Mouse (Mus musculus) stomach, embryonic 15.5 days (tissue): Measurements from ENCODE around the gene Ano3. TPM values are rescaled to one million over a fixed set of nuclear protein-coding genes. Genes with fewer than 3 reads are reported as not detected.
"Not testable (repeated sequence)": the region's sequence is repeated elsewhere in the genome, so short reads cannot be mapped to it uniquely, and the experiment has no call there.

Experiments used
- ATAC-seq: fragments of 200-750 bp; cut with Nextera tagmentation; 2 replicates; pipeline ENCODE4 v1.8.0; 2017; ENCODE audit warnings: low read depth, moderate number of reproducible peaks, moderate TSS enrichment; ENCODE audit not compliant: insufficient read depth, low FRiP score
- H3K27ac ChIP-seq: fragments of 300-500 bp; sonication (generic); 2 replicates; pipeline ENCODE4 v1.5.1; 2015; ENCODE audit warnings: mild to moderate bottlenecking, inconsistent platforms
- H3K27me3 ChIP-seq: fragments of 300-500 bp; sonication (generic); replicated peaks from 2 replicates; pipeline ENCODE4 v1.6.1; 2015; ENCODE audit warnings: inconsistent platforms
- H3K36me3 ChIP-seq: fragments of 300-500 bp; sonication (generic); 2 replicates; pipeline ENCODE4 v1.6.1; 2015; ENCODE audit warnings: inconsistent platforms
- H3K4me1 ChIP-seq: fragments of 300-500 bp; sonication (generic); 2 replicates; pipeline ENCODE4 v1.6.1; 2015; ENCODE audit warnings: inconsistent platforms
- H3K4me2 ChIP-seq: fragments of 300-500 bp; sonication (generic); 2 replicates; pipeline ENCODE4 v1.6.1; 2015; ENCODE audit warnings: mild to moderate bottlenecking, inconsistent platforms
- H3K4me3 ChIP-seq: fragments of 300-500 bp; sonication (generic); replicated peaks from 2 replicates; pipeline ENCODE4 v1.5.1; 2015; ENCODE audit warnings: inconsistent platforms
- H3K9ac ChIP-seq: fragments of 300-500 bp; sonication (generic); 2 replicates; pipeline ENCODE4 v1.6.1; 2015; ENCODE audit warnings: inconsistent platforms
- H3K9me3 ChIP-seq: fragments of 300-500 bp; sonication (generic); 2 replicates; pipeline ENCODE4 v1.6.1; 2016; ENCODE audit warnings: inconsistent platforms
- WGBS: fragments of 180-500 bp; shearing (Covaris S2); methylation state at CpG from one replicate; pipeline ENCODE4 v1.1.7; 2015; 5-methylcytosine and 5-hydroxymethylcytosine counted together
- polyA plus RNA-seq: library from polyadenylated mRNA; unstranded; fragments of >200 nt; fragmentation: Nextera tagmentation; extraction: Ambion mirVana; gene quantifications from 2 replicates; pipeline ENCODE4 v1.2.1, GENCODE M21; 2015

Gene Ano3
- 0.12 and 0.22 TPM in 2 replicates for polyA plus RNA-seq

GRCm38 (mm10) chr2:110950823-110951222, at the start of gene Ano3:
Gene Ano3, minus strand, starts transcription at chr2:110950923.
- ATAC-seq, H3K36me3 ChIP-seq, H3K27me3 ChIP-seq, H3K4me1 ChIP-seq, H3K27ac ChIP-seq, H3K9me3 ChIP-seq, H3K9ac ChIP-seq: not testable (repeated sequence)
- Histone ChIP-seq H3K4me3 (peak within 1 kb of the TSS; percentile 23), H3K4me2 (peak within 1 kb of the TSS; percentile 52)

- Histone ChIP-seq H3K9ac (no peak overlapping the region), H3K27ac (no peak overlapping the region), H3K4me3 (no peak overlapping the region), H3K4me1 (no peaks in the 10 kb centered on the region), H3K9me3 (no peaks in the 10 kb centered on the region), H3K4me2 (no peak overlapping the region), H3K36me3 (no peaks in the 10 kb centered on the region), H3K27me3 (no peaks in the 10 kb centered on the region)
- ATAC-seq = no peak
- 67% methylated on average over 1 of the region's 1 CpGs for WGBS
Observed at GRCm38 (mm10) chr2:110990071-110990470, 39.3 kb upstream of the Ano3 start.

GRCm38 (mm10) chr2:110989539-110989938, 38.8 kb upstream of the Ano3 start:
- H3K9me3 ChIP-seq = no peaks in the 10 kb centered on the region
- H3K4me1 ChIP-seq = no peaks in the 10 kb centered on the region
- WGBS = 51% methylated on average over 4 of the region's 4 CpGs
- H3K36me3 ChIP-seq = no peaks in the 10 kb centered on the region
- H3K4me3 ChIP-seq = no peak overlapping the region
- no peak for ATAC-seq
- no peaks in the 10 kb centered on the region for H3K27me3 ChIP-seq
- no peak overlapping the region for H3K27ac ChIP-seq
- no peak overlapping the region for H3K4me2 ChIP-seq
- no peak overlapping the region for H3K9ac ChIP-seq

- H3K27me3 ChIP-seq = no peaks in the 10 kb centered on the region
- H3K9me3 ChIP-seq = no peaks in the 10 kb centered on the region
- no peak overlapping the region for H3K9ac ChIP-seq
- no peaks in the 10 kb centered on the region for H3K4me1 ChIP-seq
- no peak overlapping the region for H3K4me2 ChIP-seq
- 84% methylated on average over 2 of the region's 2 CpGs for WGBS
- no peaks in the 10 kb centered on the region for H3K36me3 ChIP-seq
- no peak overlapping the region for H3K27ac ChIP-seq
- no peak for ATAC-seq
- H3K4me3 ChIP-seq = no peak overlapping the region
Observed at GRCm38 (mm10) chr2:110985853-110986271, 35.1 kb upstream of the Ano3 start.

- Histone ChIP-seq H3K9me3 (no peaks in the 10 kb centered on the region), H3K27me3 (no peaks in the 10 kb centered on the region), H3K4me3 (no peak overlapping the region), H3K27ac (no peak overlapping the region), H3K9ac (no peak overlapping the region), H3K4me1 (no peaks in the 10 kb centered on the region), H3K4me2 (no peak overlapping the region), H3K36me3 (no peaks in the 10 kb centered on the region)
- WGBS = 30% methylated on average over 1 of the region's 1 CpGs
- no peak for ATAC-seq
Observed at GRCm38 (mm10) chr2:110981733-110982132, 31.0 kb upstream of the Ano3 start.

GRCm38 (mm10) chr2:110979610-110980009, 28.9 kb upstream of the Ano3 start:
- H3K27me3 ChIP-seq = no peaks in the 10 kb centered on the region
- ATAC-seq = no peak
- H3K4me3 ChIP-seq = no peak overlapping the region
- no peaks in the 10 kb centered on the region for H3K4me1 ChIP-seq
- H3K4me2 ChIP-seq = no peak overlapping the region
- 70% methylated on average over 2 of the region's 2 CpGs for WGBS
- H3K9me3 ChIP-seq = no peaks in the 10 kb centered on the region
- no peak overlapping the region for H3K27ac ChIP-seq
- H3K9ac ChIP-seq = no peak overlapping the region
- no peaks in the 10 kb centered on the region for H3K36me3 ChIP-seq

- no peak for ATAC-seq
- H3K9ac ChIP-seq = no peak overlapping the region
Observed at GRCm38 (mm10) chr2:110976871-110977270, 26.1 kb upstream of the Ano3 start.

GRCm38 (mm10) chr2:110970158-110970557, 19.4 kb upstream of the Ano3 start:
- Histone ChIP-seq H3K4me2 (no peak overlapping the region), H3K9me3 (no peaks in the 10 kb centered on the region), H3K27me3 (no peaks in the 10 kb centered on the region), H3K36me3 (no peaks in the 10 kb centered on the region), H3K27ac (no peak overlapping the region), H3K4me1 (no peaks in the 10 kb centered on the region), H3K4me3 (no peak overlapping the region), H3K9ac (no peak overlapping the region)
- 65% methylated on average over 2 of the region's 2 CpGs for WGBS
- ATAC-seq = no peak

More at GRCm38 (mm10) chr2:110976871-110977270, 26.1 kb upstream of the Ano3 start:
- no peaks in the 10 kb centered on the region for H3K9me3 ChIP-seq
- no peak overlapping the region for H3K27ac ChIP-seq
- H3K36me3 ChIP-seq = no peaks in the 10 kb centered on the region
- H3K4me3 ChIP-seq = no peak overlapping the region
- H3K4me2 ChIP-seq = no peak overlapping the region
- WGBS = 72% methylated on average over 2 of the region's 2 CpGs
- no peaks in the 10 kb centered on the region for H3K4me1 ChIP-seq
- H3K27me3 ChIP-seq = no peaks in the 10 kb centered on the region

GRCm38 (mm10) chr2:110965398-110965797, 14.7 kb upstream of the Ano3 start:
- no peak overlapping the region for H3K4me3 ChIP-seq
- no peaks in the 10 kb centered on the region for H3K36me3 ChIP-seq
- no peaks in the 10 kb centered on the region for H3K4me1 ChIP-seq
- H3K27ac ChIP-seq = no peak overlapping the region
- no peak for ATAC-seq
- no peak overlapping the region for H3K4me2 ChIP-seq
- H3K27me3 ChIP-seq = no peaks in the 10 kb centered on the region
- 90% methylated on average over 3 of the region's 3 CpGs for WGBS
- H3K9ac ChIP-seq = no peak overlapping the region
- H3K9me3 ChIP-seq = no peaks in the 10 kb centered on the region

- Histone ChIP-seq H3K4me1 (no peaks in the 10 kb centered on the region), H3K36me3 (no peaks in the 10 kb centered on the region), H3K4me2 (peak overlapping the region; percentile 52), H3K27ac (no peak overlapping the region), H3K27me3 (no peaks in the 10 kb centered on the region), H3K9ac (no peak overlapping the region), H3K4me3 (no peak overlapping the region), H3K9me3 (no peaks in the 10 kb centered on the region)
- WGBS = 54% methylated on average over 3 of the region's 3 CpGs
- no peak for ATAC-seq
Observed at GRCm38 (mm10) chr2:110950432-110950803, 305 bp downstream of the Ano3 start.

- peak; percentile 66; the same call in 1 of the 2 replicates for ATAC-seq
- 6% methylated on average over 20 of the region's 20 CpGs for WGBS
Observed at GRCm38 (mm10) chr2:110949679-110950431, 868 bp downstream of the Ano3 start.

GRCm38 (mm10) chr2:110945171-110945570, 5.6 kb downstream of the Ano3 start:
- WGBS = 55% methylated on average over 1 of the region's 1 CpGs
- ATAC-seq = no peak

More at GRCm38 (mm10) chr2:110949679-110950431, 868 bp downstream of the Ano3 start:
- Histone ChIP-seq H3K9me3 (no peaks in the 10 kb centered on the region), H3K27me3 (no peaks in the 10 kb centered on the region), H3K36me3 (no peaks in the 10 kb centered on the region), H3K27ac (no peak overlapping the region), H3K9ac (no peak overlapping the region), H3K4me3 (peak overlapping the region; percentile 23), H3K4me1 (no peaks in the 10 kb centered on the region), H3K4me2 (peak overlapping the region; percentile 52)

More at GRCm38 (mm10) chr2:110945171-110945570, 5.6 kb downstream of the Ano3 start:
- H3K27me3 ChIP-seq = no peaks in the 10 kb centered on the region
- H3K9me3 ChIP-seq = no peaks in the 10 kb centered on the region
- no peaks in the 10 kb centered on the region for H3K36me3 ChIP-seq
- no peak overlapping the region for H3K4me3 ChIP-seq
- no peak overlapping the region for H3K4me2 ChIP-seq
- no peak overlapping the region for H3K9ac ChIP-seq
- H3K27ac ChIP-seq = no peak overlapping the region
- no peaks in the 10 kb centered on the region for H3K4me1 ChIP-seq
